Mouse (Mus musculus) megakaryocyte, embryonic 14.5 days (primary cell): ENCODE measurements around the gene Pkmyt1.

ENCODE experiments used
- FLI1 ChIP-seq: IDR thresholded peaks from 2 replicates; pipeline ENCODE4 v1.6.1; 2012; ENCODE audit warnings: low read length, inconsistent platforms, mixed read lengths
- GATA1 ChIP-seq: IDR thresholded peaks from 3 replicates; pipeline ENCODE4 v1.6.1; 2012; ENCODE audit warnings: mixed read lengths, low read length, inconsistent platforms, borderline replicate concordance

GRCm38 (mm10) chr17:23677236-23677679, 48.9 kb upstream of the Pkmyt1 start, which contains the start of gene Tnfrsf12a:
- TF ChIP-seq GATA1 (no peak), FLI1 (no peak)
